Mouse (Mus musculus) MN1 (cell line): ENCODE measurements around the gene 1300017J02Rik.

Source experiments
- DNase-seq: peaks from one replicate; pipeline ENCODE4 v3.0.0-alpha.2; 2016; ENCODE audit warnings: low spot score

Gene 1300017J02Rik

DNA sequence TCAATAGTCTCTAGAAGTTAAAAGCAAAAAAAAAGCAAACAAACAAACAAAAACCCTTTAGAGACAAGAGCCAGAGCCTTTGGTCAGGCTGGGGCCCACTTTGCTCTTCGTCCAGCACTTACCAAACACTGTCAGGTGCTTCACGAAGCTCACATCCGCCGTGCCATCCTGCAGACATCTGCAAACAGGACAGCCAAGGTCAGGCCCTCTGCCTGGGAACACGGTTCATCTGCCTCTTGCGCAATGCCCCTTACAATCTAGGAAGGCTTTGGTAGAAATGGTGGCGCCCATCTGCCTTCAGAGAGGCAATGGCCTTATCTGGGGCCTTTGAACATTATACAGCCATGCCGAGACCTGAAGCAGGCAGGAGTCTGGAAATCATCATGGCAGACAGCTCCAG, 30.1 kb downstream of the 1300017J02Rik start:
- no peak for DNase-seq

- no peak for DNase-seq
These were observed 33.8 kb downstream of the 1300017J02Rik start for GRCm38 (mm10) chr9:103271104-103271503.

GRCm38 (mm10) chr9:103265778-103266177, 39.1 kb downstream of the 1300017J02Rik start:
- no peak for DNase-seq

DNA sequence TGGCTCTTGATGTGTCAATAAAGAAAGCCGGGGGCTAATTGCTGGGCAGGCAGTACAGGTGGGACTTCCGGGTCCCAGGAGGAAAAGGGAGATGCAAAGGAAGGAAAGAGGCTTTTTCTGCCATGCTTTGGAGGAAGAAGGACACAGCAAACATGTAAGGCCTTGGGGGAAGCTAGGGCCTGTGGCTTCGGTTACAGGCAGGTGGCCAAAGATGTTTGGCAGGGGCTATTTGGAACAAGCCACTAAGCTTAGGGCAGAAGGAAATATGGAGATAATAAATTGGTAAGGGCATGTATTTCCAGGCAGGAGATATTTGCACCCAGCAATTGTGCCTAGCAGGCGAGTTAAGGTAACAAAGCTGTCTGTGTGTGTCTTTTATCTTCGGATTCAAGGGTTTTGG, 52.0 kb downstream of the 1300017J02Rik start:
- no peak for DNase-seq

DNA sequence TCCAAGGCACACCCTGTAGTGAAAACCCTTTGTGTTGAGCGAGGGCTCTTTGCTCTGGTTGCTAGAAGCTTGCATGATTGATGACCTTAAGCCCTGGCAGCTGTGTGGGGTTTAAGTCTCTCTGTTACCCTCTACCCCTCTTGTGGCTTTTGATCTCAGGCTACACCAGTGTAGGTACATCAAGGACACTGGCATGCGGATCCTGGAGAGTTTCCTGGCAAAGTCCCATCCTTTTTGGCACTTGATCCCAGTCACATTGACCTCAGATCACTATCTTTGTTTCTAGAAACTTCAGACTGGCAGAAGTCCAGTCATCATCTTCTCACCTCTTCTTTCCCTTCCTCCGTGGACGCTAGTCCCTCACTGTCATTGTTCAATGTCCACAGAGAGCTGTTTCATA, 56.3 kb downstream of the 1300017J02Rik start:
- no peak for DNase-seq

- no peak for DNase-seq
These were observed 58.2 kb downstream of the 1300017J02Rik start for GRCm38 (mm10) chr9:103246526-103247168.

DNA sequence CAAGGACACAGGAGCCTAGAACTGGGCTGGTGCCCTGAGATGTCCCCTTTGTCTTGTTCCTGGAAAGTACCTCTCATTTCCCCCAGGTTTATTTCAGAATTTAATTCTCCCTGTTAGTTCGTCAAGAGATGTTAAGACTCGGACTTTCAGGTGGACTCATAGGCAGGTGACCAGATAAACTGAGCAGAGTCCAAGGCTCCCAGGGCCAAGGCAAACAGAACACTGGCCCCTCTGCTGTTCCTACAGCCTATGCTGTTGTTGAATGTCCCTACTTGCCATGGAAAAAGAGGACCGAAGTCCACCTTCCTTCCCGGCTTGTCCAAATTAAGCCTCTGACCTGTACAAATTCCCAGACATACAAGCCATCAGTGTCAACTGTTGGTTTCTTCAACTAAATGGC, 61.2 kb downstream of the 1300017J02Rik start:
- no peak for DNase-seq

DNA sequence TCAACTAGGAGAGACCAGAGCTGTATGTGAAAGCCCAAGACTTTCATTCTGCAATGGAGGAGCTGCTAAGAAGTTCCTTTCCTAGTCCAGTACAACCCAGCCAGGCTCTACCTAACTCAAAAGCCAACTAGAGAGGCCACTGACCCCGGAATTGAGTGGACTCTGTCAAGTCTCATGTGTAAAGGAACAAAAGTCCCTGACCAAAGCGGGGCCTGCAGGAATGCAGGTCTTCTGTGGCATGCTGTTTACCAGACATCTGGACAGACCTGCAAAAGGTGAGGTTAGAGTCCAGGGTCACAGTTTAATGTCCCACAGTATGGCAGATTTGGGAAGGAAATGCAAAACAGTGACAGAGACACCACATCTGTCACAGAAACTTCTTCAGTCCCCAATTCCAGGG, 63.7 kb downstream of the 1300017J02Rik start:
- no peak for DNase-seq

- DNase-seq: no peak
These were observed 65.4 kb downstream of the 1300017J02Rik start for GRCm38 (mm10) chr9:103239471-103239870.

GRCm38 (mm10) chr9:103234565-103235165, 70.2 kb downstream of the 1300017J02Rik start:
- no peak for DNase-seq

GRCm38 (mm10) chr9:103234059-103234458, 70.8 kb downstream of the 1300017J02Rik start:
- DNase-seq: no peak

- DNase-seq: no peak
These were observed 71.9 kb downstream of the 1300017J02Rik start for GRCm38 (mm10) chr9:103233006-103233395.

- DNase-seq: no peak
These were observed 72.5 kb downstream of the 1300017J02Rik start for GRCm38 (mm10) chr9:103232232-103233005.

- DNase-seq: no peak
These were observed 74.5 kb downstream of the 1300017J02Rik start, which contains the start of the genes Gm20425 and Trf for GRCm38 (mm10) chr9:103230151-103230951. Gene Gm20425, minus strand, starts transcription at chr9:103230307. Gene Trf, minus strand, starts transcription at chr9:103230444.

DNA sequence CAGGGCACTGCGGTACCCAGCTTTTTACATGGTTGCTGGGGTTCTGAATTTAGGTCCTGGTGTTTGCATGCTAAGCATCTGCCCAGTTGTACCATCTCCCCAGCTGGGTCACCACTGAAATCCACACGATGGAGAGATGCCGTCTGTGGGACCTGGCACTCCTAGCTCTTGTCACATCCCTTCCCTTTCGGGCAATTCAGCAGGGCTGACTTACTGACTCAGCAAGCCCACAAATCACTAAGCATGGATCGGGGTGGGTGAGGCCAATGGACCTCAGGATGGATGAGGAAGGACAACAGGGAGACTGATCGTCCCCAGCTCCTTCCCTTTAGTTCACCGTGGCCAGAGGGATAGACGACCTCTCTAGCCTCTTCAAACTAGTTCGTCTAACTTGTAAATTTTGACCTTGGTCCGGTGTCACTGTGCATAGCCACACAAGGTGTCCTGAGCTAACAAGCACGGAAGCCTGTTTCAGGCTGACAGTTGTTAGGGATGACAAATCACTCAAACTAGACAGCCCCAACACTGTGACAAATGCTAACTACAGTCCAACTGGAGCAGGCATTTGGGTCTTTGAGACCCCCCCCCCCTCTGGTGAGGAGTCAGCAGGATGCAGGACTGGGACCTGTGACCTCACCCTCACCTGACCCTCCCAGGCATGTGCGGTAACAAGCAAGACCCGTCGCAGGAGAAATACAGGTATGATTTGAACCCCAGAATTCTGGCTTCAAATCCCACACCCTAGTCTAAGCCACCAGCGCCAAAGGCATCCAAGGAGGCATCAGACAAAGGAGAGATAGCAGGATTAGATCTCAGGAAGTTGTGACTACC, 75.6 kb downstream of the 1300017J02Rik start:
- no peak for DNase-seq

GRCm38 (mm10) chr9:103228370-103229003, 76.4 kb downstream of the 1300017J02Rik start:
- DNase-seq: no peak

- no peak for DNase-seq
These were observed 77.1 kb downstream of the 1300017J02Rik start for GRCm38 (mm10) chr9:103227760-103228159.

DNA sequence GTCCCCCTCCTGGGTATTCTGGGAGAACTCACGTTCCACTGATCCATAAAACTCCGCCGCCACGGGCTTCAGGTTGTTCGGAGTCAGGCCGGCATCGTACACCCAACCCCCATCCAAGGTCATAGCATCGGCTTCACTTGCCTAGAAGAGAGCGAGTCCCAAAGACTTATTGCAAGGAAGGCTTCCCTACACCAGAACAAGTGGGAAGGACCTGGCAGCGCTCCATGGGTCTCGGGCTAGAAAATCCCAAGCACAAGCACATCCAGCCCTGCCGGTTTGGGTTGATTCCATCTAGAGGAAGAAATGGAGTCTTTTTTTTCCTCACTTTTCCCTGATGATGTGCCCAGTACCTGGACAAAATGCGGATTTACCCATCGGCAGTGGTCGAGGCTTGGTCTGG, 78.1 kb downstream of the 1300017J02Rik start:
- no peak for DNase-seq

GRCm38 (mm10) chr9:103225464-103225863, 79.4 kb downstream of the 1300017J02Rik start:
- DNase-seq: no peak

GRCm38 (mm10) chr9:103224721-103225120, 80.2 kb downstream of the 1300017J02Rik start:
- no peak for DNase-seq

GRCm38 (mm10) chr9:103214281-103214680, 90.6 kb downstream of the 1300017J02Rik start:
- no peak for DNase-seq
